Mouse (Mus musculus): ENCODE measurements around the gene Clcnka. TPM values are rescaled to one million over a fixed set of nuclear protein-coding genes. Genes with fewer than 3 reads are reported as not detected.

Clcnka gene
- not detected for total RNA-seq (2021)

- intact Hi-C loops (cut with DNase I) = no loop called here
- DNase-seq = no peak
These were observed at the start of gene Clcnka for GRCm38 (mm10) chr4:141398545-141398944. Gene Clcnka (minus strand): TSS chr4:141398724.

DNA sequence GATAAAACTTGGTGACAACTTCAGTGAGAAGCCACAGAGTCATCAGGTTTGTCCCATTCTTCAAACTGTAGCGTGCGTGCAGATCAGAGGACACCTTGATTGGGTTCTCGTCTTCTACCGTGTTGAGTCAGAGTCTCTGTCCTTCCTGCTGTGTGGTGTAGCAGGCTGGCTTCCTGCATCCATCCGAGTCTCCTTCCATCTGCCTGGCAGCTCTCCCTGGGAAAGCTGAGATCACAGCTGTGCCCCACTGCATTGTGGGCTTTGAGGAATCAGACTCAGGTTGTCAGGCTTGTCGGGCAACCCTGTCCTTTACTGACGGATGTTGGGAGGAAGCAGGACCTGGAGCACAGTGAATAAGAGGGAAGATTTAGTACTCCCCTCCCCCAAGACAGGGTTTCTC is 47.7 kb upstream of the Clcnka start:
- no peak for DNase-seq
- intact Hi-C loops (cut with DNase I) = no loop called here

DNA sequence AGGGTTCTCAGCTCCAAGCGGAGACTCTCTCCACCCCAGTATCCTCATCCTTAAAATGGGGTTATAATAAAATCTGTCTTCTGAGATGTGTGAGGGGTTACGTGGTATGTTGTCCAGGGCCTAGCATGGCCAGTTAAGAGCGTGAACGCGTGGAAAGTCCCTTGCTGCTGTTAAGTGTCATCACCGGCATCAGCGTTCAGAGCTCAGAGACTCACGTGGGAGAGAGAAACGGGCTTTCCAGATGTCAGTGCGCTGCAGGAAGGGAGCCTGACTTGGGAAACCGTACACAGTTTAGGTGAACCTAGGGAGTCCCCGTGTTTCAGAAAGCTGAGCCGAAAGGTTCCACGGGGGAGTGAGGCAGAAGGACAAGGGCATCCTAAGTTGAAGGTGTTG is 46.8 kb upstream of the Clcnka start:
- intact Hi-C loops (cut with DNase I) = no loop called here
- no peak for DNase-seq

DNA sequence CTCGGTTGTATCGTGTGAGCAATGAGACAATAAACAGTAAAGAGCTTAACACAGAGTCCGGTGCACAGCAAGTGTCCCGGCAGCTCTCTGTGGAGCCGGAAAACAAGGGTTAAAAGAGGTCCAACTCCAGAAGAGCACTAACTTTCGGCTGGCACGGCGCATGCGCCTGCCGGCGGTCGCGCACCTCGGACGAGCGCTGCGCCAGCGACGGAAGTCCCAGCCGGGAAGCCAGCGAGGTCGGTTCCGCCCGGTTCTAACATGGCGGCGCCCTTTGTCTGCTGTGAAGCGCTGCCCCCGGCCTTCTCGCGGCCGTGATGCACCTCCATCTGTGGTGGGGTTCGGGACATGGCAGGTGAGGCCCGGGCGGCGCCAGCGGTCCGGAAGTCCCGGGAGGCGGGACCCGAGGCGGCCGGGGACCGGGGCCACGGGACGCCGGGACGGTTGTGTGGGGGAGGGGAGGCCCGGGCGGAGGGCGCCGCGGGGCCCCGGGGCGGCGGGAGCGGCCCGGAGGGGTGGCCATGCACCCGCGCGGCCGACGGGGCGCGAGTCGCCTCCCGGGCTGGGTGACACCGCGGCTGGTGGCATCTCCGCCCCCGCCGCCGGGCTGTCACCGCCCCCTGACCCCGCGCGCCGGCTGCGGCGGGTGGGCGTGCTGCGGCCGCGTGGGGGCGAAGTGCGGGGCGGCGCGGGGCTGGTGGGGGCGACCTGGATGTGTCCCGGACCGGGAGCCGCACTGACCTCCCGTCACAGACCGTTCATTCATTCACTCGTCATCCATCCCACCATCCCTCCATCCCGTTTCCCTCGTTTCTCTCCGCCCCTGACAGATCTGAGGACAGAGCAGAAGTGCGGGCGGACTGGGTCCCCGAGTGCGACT is 46.2 kb upstream of the Clcnka start, which contains the start of gene Zbtb17:
Zbtb17 (plus strand) TSS at position 204 of the 877 bp plus-strand sequence.
- intact Hi-C loops (cut with DNase I) = no loop called here
- DNase-seq = peak; percentile 92 to 94

DNA sequence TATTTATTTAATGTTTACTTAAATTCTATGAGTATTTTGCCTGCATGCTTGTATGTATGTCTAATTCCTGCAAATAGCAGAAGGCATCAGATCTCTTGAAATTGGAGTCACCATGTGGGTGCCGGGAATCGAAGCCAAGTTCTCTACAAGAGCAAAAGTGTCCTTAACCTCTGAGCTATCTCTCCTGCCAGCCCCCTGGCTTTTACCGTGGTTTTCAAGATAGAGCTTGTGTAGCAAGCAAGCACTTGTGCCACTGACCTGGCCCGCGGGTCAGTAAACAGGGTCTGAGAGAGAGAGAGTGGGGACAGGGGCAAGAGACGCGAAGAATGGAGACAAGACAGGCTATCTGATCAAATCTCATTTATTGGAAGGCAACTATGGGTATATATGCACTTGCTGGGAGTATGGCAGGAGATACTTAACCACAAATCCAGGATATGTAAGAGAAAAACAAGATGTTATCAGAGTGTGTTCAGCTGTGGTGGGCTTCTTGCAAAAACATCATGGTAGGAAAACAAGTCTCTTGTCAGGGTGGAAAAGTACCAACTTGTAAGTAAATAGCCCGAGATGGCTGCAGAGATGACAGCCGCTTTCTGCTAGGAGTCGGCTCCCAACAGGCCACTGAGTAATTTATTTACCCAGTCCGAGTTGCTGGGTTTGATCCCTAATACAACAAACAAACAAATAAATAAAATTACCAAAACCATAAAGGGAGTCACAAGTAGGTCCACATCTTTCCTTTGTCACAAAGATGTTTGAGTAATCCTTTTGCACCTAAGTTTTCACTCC is 45.3 kb upstream of the Clcnka start:
- DNase-seq = no peak

GRCm38 (mm10) chr4:141440877-141441276 is 42.4 kb upstream of the Clcnka start:
- intact Hi-C loops (cut with DNase I) = no loop called here
- no peak for DNase-seq

More for the DNA sequence above, 45.3 kb upstream of the Clcnka start:
- intact Hi-C loops (cut with DNase I) = no loop called here

DNA sequence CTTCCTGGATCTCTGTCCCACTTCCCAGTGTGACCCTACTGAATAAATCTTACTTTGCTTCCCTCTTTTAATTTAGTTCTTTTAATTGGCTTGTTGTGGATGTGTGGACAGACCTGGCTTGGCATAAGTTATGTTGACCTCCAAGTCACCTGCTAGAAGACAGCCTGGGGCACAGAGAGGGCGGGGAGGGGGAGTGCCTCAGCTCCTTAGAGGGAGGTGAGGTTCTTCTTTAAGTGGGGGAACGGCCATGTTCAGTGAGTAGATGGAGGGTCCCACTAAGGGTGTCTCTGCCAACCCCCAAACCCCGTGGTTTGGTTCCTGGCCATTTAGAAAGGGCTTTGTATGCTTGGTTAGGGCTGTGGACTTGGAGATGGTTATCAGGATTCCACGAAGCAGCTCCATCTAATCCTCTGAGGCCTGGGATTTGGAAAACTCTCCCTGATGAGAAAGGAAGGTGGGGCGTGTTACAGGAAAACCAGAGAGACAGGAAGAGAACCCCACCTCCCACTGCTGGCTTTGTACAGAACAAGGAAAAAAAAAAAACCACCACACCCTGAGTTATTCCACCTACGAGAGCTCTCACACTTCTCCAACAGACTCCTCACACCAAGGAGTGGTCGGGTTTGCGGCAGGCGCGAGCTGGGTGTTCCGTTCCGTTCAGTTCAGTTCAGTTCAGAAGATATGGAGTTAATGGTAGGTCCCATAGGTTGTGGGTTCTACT is 40.7 kb upstream of the Clcnka start:
- DNase-seq = no peak
- intact Hi-C loops (cut with DNase I) = no loop called here

DNA sequence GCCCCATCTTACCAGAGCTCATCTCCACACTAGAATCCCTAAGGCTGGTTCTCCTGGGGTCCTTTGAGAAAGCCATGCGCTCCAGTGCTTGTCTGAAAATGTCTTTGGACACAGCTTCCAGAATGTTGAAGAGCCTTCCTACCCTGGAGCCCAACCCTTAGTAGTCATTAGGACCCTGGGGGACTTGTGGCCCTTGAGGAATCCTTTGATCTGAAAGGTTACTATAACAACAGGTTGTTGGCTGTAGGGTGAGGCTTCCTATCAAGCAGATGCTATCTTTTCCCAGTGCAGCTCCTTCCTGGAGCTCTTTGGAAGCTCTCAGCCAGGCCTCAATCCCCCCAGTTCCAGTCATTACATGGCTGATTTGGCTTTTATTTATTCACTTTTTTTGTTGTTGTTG is 37.5 kb upstream of the Clcnka start, which contains the start of gene Srarp:
Srarp (minus strand) TSS at position 132 of the 400 bp plus-strand sequence.
- DNase-seq = no peak
- intact Hi-C loops (cut with DNase I) = no loop called here

DNA sequence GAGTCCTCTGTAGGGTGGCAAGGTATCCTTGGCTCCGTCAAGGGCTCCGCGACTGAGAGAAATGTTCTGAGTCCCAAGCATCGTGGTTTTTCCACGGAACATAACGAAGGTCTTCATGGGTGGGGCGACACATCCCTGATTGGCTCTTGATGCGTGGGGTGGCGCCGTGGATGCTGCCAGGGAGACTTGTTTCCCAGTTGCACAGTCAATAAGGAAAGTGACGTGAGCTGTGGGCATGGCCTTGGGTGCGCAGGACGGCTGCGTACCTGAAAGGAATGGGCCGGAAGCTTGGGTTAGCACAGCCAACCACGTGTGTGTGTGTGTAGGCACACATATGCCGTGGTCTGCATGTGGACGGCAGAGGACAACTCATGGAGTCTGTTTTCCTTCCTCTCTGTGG is 34.7 kb upstream of the Clcnka start:
- intact Hi-C loops (cut with DNase I) = no loop called here

GRCm38 (mm10) chr4:141432666-141433065 is 34.1 kb upstream of the Clcnka start:
- intact Hi-C loops (cut with DNase I) = no loop called here
- no peak for DNase-seq

More for the DNA sequence above, 34.7 kb upstream of the Clcnka start:
- DNase-seq = no peak

DNA sequence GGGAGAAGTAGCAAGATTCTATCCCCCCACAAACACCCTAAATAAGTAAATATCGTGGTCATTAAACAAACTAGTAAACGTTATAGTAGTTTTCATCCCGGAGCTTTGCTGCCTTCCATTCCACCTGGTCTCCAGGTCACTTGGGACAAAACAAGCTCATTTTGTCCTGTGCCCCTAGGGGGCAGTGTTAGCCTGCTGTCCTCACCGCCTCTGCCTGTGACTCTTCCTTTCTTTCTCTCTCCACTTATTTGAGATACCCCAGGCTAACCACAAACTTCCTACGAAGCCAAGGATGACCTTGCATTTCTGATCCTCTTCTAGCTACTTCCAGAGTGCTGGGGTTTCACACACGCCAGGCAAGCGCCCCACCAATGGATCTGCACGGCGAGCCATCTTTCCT is 32.5 kb upstream of the Clcnka start:
- DNase-seq = peak; percentile 81 to 83
- intact Hi-C loops (cut with DNase I) = loop anchor here (1.0 to 2.0 kb wide), 4 partner anchors 27 to 144 kb away; no protein-coding TSS in a partner anchor

DNA sequence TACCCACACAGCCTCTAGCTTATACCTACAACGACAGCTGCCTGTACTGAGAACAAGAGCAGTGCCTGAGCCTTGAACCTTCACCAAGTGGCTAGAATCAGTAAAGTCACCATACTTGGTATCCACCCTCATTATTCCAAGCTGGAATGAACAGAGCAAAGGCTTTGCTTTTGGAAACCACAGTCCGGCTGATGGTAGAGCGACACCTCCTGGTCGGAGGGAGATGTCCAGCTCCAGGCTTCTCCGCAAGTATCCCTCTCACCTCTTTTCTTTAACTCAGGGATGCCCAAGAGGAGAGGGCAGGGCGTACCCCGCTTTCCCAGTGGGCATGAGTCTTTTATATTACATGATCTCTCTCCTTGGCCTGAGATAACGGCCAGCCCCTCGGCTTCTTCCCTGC is 31.3 kb upstream of the Clcnka start:
- intact Hi-C loops (cut with DNase I) = loop anchor here (1.0 to 2.0 kb wide), 2 partner anchors 26 to 77 kb away; no protein-coding TSS in a partner anchor
- DNase-seq = peak; percentile 63 to 75

DNA sequence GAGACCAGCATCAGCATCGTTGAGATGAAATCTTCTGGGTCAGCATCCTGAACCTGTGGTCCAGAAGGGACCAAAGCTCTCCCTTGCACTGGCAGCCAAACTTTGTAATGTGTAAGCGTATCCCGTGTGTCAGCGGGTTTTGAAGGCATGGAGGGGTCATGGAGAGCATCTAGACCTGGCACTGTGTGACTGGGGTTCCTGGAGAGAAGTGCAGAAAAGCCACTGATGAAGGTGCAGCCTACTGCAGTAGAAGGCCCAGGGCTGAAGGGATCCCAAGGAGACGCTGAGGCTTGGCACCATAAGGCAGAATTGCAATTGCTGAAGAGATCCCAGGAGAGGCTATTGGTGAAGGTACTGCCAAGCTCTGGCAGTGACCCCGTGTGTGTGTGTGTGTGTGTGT is 30.9 kb upstream of the Clcnka start:
- DNase-seq = peak in 1 of 2 experiments; percentile 48
- intact Hi-C loops (cut with DNase I) = no loop called here

DNA sequence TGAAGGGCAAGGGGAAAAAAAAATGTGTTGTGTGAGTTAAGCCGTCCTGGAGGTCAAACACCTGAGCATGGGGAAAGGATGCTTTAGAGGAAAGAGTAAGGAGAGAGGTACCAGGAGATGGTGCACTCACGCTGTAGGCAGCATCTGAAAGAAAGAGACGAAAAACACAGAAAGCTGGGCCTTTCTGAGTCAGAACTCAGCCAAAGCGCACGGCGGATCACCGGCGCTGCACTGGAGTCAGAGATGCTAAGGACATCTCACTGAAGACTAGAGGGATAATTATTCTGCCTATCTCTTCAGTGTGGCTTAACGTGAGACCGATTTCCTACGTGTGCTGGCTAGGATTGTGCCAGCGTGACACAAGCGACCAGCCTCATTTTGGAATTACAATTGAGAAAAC is 29.4 kb upstream of the Clcnka start:
- intact Hi-C loops (cut with DNase I) = no loop called here
- no peak for DNase-seq

- intact Hi-C loops (cut with DNase I) = no loop called here
- peak in 1 of 2 experiments; percentile 54 for DNase-seq
These were observed 28.5 kb upstream of the Clcnka start for GRCm38 (mm10) chr4:141426796-141427745.

- intact Hi-C loops (cut with DNase I) = no loop called here
- peak; percentile 84 to 86 for DNase-seq
These were observed 27.3 kb upstream of the Clcnka start for GRCm38 (mm10) chr4:141425484-141426479.

DNA sequence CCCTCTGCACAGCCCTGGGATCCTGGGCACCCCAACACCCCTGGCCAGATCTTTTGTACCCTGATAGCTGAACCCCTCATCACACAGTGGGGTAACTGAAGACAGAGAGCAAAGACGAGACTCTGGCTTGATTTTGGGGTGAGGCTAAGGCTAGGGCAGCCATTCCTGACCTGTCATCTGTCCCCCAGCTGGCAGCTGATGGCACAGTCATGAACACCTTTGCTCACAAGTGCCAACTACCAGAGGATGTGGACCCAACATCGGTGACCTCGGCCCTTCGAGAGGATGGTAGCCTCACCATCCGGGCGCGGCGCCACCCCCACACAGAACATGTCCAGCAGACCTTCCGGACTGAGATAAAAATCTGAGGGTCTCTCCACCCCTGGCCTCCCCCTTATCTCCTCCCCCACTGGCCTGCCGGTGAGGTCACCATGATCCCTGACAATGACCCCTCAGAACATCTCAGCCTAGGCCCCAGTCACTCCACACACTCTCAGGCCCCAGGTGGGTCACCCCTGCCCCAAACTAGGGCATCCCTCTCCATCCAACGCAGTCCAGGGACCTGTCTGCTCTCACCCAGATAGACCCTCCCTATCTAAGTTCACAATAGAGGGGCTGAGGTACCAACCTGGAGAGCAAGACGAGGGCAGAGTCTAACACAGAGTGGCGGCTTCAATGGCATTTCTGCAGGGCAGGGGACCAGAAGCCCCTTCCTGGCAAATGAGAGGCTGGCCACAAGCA is 25.3 kb upstream of the Clcnka start:
- DNase-seq = peak in 1 of 2 experiments; percentile 34

GRCm38 (mm10) chr4:141423288-141423687 is 24.8 kb upstream of the Clcnka start:
- DNase-seq = peak; percentile 51 to 67
- intact Hi-C loops (cut with DNase I) = no loop called here

More for the DNA sequence above, 25.3 kb upstream of the Clcnka start:
- intact Hi-C loops (cut with DNase I) = no loop called here
